Mouse (Mus musculus): Measurements from ENCODE around the gene Zfp180. TPM values are rescaled to one million over a fixed set of nuclear protein-coding genes. Genes with fewer than 3 reads are reported as not detected.

Gene Zfp180
- 5.8 TPM for polyA plus RNA-seq (2015; fragmentation: Illumina TruSeq; extraction: RNeasy Lipid Tissue Mini Kit (QIAGEN cat#74804); ENCODE audit: insufficient read depth, low read depth, low replicate concordance)

GRCm38 (mm10) chr7:24081634-24082431, at the start of gene Zfp180:
Gene Zfp180 (plus strand): TSS chr7:24081924.

DNA sequence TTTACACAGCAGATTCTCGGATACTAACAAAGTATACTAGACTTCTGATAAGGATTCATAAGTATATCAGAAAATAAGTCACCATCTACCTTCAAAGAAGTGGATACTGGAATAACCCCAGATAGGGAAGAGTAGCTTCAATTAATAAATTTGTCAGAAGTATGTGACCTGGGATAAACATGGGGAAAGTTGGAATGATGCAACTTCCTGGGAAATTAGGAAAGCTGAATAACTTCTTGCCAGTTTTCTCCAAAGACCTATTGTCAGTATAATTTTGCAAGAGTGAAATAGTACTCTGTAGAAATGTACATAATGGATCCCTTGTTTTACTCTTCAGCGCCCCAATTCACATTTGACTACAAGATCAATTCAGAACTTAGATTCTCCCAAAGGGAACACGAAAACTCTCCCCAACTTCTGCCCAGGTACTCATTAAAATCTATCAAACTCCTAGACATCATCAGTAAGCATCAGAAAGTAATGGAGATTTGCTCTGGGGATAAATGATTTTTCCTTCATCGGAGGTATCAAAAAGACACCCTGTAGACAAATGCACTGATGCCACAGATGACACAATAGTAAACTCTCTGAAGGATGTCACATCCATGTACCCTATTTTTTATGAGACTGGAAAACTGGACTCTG, 28.9 kb upstream of the Zfp180 start, which contains the start of gene Vmn1r183:
Vmn1r183 (plus strand) TSS at position 595 of the 645 bp plus-strand sequence.

DNA sequence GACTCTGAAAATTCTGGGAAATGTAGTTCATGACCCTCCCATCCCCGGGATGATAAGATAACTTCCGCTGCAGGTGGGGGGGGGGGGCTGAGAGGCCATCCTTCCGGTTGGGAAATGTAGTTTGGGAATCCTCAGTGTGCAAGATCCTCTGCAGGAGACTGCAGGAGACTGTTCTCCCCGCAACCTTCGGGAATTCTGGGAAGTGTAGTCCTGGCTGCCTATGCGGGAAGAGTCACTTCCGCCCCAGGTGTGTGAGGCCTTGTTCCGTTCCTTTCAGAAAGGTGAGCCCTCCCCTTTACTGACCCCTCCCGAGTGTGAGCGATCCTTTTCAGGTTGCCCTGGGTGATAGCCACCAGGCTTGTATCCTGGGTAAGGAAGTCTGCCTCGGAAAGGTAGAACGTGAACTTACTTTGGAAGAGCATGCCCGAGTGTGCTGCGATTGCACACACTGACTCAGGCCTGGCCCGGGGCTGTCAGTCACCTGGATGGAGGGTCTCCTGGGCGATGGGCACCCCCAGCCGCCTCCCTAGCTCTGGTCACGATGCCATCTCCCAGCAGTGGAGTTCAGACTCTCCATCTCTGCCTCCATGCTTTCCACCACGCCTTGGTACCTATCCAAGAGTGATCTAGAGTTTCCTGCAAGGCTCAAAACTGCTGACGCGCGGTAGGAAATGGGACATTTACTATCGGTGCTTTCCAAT, 30.6 kb downstream of the Zfp180 start, which contains the start of gene Zfp112:
Zfp112 (plus strand) TSS at position 159 of the 701 bp plus-strand sequence.

DNA sequence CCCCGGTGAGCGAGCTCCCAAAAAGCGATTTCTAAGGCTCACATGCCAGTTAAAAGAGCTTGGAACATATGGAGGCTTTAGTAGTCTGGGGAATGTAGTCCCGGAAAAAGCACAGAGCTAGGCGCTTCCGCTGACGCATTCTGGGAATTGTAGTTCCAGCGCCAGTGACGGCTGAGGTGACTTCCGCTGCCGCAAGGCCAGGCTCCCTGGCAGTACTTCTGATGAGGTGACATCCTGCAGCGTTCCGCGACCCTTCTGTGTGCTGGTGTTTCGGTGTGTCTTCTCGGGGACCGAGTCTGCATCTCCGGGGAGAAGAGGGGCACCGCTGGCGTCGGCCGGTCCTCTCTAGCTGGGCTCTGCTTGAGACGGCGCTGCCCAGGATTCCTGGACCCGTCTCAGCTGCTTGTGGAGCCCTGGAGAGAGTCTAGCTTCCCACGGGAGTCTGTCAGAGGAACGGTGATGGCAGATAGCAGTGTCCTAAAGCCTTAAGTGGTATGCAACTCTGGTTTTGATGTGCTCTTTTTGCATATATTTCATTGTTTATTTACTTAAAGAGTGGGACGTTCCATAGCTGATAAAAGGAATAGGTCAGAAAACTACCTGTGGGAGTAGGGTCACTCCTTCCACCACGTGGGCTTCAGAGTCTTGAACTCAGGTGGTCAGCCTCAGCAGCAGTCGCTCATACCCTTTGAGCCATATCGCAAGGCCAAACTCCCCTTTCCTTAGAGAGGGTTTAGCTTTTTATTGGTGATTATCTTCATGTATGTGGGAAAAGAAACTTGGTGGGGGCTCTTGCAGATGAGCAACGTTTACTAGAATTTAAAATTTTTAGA, 52.5 kb downstream of the Zfp180 start, which contains the start of gene Zfp235:
Zfp235 (plus strand) TSS at position 174 of the 833 bp plus-strand sequence.

Other genes with a start within 250 kb of the Zfp180 start
- not detected for gene Vmn1r176, start 244.6 kb upstream of the Zfp180 start, polyA plus RNA-seq (2015; fragmentation: Illumina TruSeq; extraction: RNeasy Lipid Tissue Mini Kit (QIAGEN cat#74804); ENCODE audit: insufficient read depth, low read depth, low replicate concordance)
- not detected for gene Vmn1r177, start 215.5 kb upstream of the Zfp180 start, polyA plus RNA-seq (2015; fragmentation: Illumina TruSeq; extraction: RNeasy Lipid Tissue Mini Kit (QIAGEN cat#74804); ENCODE audit: insufficient read depth, low read depth, low replicate concordance)
- not detected for gene Vmn1r178, start 189.9 kb upstream of the Zfp180 start, polyA plus RNA-seq (2015; fragmentation: Illumina TruSeq; extraction: RNeasy Lipid Tissue Mini Kit (QIAGEN cat#74804); ENCODE audit: insufficient read depth, low read depth, low replicate concordance)
- not detected for gene Vmn1r179, start 154.9 kb upstream of the Zfp180 start, polyA plus RNA-seq (2015; fragmentation: Illumina TruSeq; extraction: RNeasy Lipid Tissue Mini Kit (QIAGEN cat#74804); ENCODE audit: insufficient read depth, low read depth, low replicate concordance)
- not detected for gene Vmn1r180, start 131.3 kb upstream of the Zfp180 start, polyA plus RNA-seq (2015; fragmentation: Illumina TruSeq; extraction: RNeasy Lipid Tissue Mini Kit (QIAGEN cat#74804); ENCODE audit: insufficient read depth, low read depth, low replicate concordance)
- gene Vmn1r181, start 107.3 kb upstream of the Zfp180 start, polyA plus RNA-seq (2015; fragmentation: Illumina TruSeq; extraction: RNeasy Lipid Tissue Mini Kit (QIAGEN cat#74804); ENCODE audit: insufficient read depth, low read depth, low replicate concordance) = not detected
- gene V1rd19, start 80.2 kb upstream of the Zfp180 start, polyA plus RNA-seq (2015; fragmentation: Illumina TruSeq; extraction: RNeasy Lipid Tissue Mini Kit (QIAGEN cat#74804); ENCODE audit: insufficient read depth, low read depth, low replicate concordance) = not detected
- not detected for gene Vmn1r183, start 28.7 kb upstream of the Zfp180 start, polyA plus RNA-seq (2015; fragmentation: Illumina TruSeq; extraction: RNeasy Lipid Tissue Mini Kit (QIAGEN cat#74804); ENCODE audit: insufficient read depth, low read depth, low replicate concordance)
- gene Zfp112, start 30.4 kb downstream of the Zfp180 start, polyA plus RNA-seq (2015; fragmentation: Illumina TruSeq; extraction: RNeasy Lipid Tissue Mini Kit (QIAGEN cat#74804); ENCODE audit: insufficient read depth, low read depth, low replicate concordance) = 1.2 TPM
- gene Zfp235, start 52.2 kb downstream of the Zfp180 start, polyA plus RNA-seq (2015; fragmentation: Illumina TruSeq; extraction: RNeasy Lipid Tissue Mini Kit (QIAGEN cat#74804); ENCODE audit: insufficient read depth, low read depth, low replicate concordance) = 4.5 TPM
- 0.28 TPM for gene Zfp114, start 93.1 kb downstream of the Zfp180 start, polyA plus RNA-seq (2015; fragmentation: Illumina TruSeq; extraction: RNeasy Lipid Tissue Mini Kit (QIAGEN cat#74804); ENCODE audit: insufficient read depth, low read depth, low replicate concordance)
- gene Zfp111, start 129.5 kb downstream of the Zfp180 start, polyA plus RNA-seq (2015; fragmentation: Illumina TruSeq; extraction: RNeasy Lipid Tissue Mini Kit (QIAGEN cat#74804); ENCODE audit: insufficient read depth, low read depth, low replicate concordance) = 1.0 TPM
- gene Zfp109, start 155.6 kb downstream of the Zfp180 start, polyA plus RNA-seq (2015; fragmentation: Illumina TruSeq; extraction: RNeasy Lipid Tissue Mini Kit (QIAGEN cat#74804); ENCODE audit: insufficient read depth, low read depth, low replicate concordance) = 0.63 TPM
- gene Zfp108, start 172.9 kb downstream of the Zfp180 start, polyA plus RNA-seq (2015; fragmentation: Illumina TruSeq; extraction: RNeasy Lipid Tissue Mini Kit (QIAGEN cat#74804); ENCODE audit: insufficient read depth, low read depth, low replicate concordance) = 0.63 TPM
- gene Zfp93, start 188.5 kb downstream of the Zfp180 start, polyA plus RNA-seq (2015; fragmentation: Illumina TruSeq; extraction: RNeasy Lipid Tissue Mini Kit (QIAGEN cat#74804); ENCODE audit: insufficient read depth, low read depth, low replicate concordance) = 1.2 TPM
- gene Zfp61, start 219.3 kb downstream of the Zfp180 start, polyA plus RNA-seq (2015; fragmentation: Illumina TruSeq; extraction: RNeasy Lipid Tissue Mini Kit (QIAGEN cat#74804); ENCODE audit: insufficient read depth, low read depth, low replicate concordance) = 14.0 TPM
- 4.9 TPM for gene Zfp94, start 234.7 kb downstream of the Zfp180 start, polyA plus RNA-seq (2015; fragmentation: Illumina TruSeq; extraction: RNeasy Lipid Tissue Mini Kit (QIAGEN cat#74804); ENCODE audit: insufficient read depth, low read depth, low replicate concordance)